Mouse (Mus musculus): ENCODE results near the gene Rab1a. TPM values are rescaled to one million over a fixed set of nuclear protein-coding genes. Genes with fewer than 3 reads are reported as not detected.

The Rab1a gene
- polyA plus RNA-seq, 1 experiment from 2014 or later, result 271 TPM

DNA sequence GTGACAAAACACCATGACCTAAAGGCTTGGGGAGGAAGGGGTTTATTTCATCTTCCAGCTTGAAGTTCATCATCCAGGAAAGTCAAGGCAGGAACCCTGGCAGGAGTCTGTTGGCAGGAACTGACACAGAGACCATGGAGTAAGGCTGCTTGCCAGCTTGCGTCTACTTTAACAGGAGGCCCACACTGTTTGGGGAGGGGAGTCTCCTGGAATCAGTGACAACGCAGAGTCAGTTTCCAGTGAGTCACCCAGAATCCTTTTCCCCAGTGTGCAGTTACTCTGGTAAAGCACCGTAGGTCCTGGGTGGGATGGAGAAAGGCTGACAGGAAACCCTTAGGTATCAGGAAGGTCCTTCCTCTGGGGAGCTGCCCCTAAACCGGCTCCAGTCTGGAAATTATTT is 53.6 kb downstream of the Rab1a start:
- no peak overlapping the region for H3K9ac ChIP-seq
- no peak overlapping the region for H3K4me3 ChIP-seq
- H3K27me3 ChIP-seq, result no peaks in the 10 kb centered on the region
- peaks cover 3% of the 10 kb centered on the region; the same call in 1 of the 2 replicates for H3K4me1 ChIP-seq
- no peak for ATAC-seq (ENCODE audit: low FRiP score)
- no peaks in the 10 kb centered on the region for H3K36me3 ChIP-seq
- WGBS, result 87% methylated on average over 4 of the region's 4 CpGs
- peaks cover 6% of the 10 kb centered on the region; the same call in 1 of the 2 replicates for H3K9me3 ChIP-seq (replicated peaks)
- H3K27ac ChIP-seq, result no peak overlapping the region
- no peak overlapping the region for H3K4me2 ChIP-seq (replicated peaks)

DNA sequence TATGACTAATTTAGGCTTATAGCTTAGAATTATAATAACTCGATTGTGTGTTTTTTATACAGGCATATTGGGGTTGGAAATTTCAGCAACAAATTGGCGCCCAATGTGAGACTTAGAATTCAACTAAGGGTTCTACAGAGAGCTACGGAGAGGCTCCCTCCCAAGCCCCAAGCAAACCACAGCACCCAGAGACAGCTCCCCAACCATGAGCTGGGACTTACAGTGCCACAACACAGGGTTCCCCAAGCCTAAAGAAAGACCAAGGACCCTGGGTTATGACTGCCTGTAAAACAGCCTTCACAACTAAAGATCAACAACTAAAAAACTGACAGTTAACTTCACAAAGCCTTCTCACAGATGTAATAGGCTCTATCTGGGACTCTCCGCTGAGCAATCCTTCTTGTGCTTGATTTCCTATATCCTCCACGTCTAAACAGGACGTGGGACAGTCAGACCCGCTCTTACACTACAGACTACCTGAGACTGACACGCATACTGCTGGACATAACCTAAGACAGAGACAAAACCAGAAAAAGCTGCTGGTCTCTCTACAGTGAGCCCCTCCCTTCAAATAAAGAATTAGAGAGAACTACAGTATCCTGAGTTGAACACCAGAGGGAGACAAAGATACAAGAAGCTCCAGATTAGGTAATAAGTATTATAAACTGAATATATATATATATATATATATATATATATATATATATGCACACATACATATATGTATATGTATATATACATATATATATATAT is 61.6 kb downstream of the Rab1a start:
- H3K27ac ChIP-seq, result no peak overlapping the region
- no peak overlapping the region for H3K9ac ChIP-seq
- H3K27me3 ChIP-seq, result no peaks in the 10 kb centered on the region
- WGBS, result 56% methylated on average over 8 of the region's 8 CpGs
- no peak overlapping the region for H3K4me3 ChIP-seq
- H3K36me3 ChIP-seq, result no peaks in the 10 kb centered on the region
- no peaks in the 10 kb centered on the region for H3K9me3 ChIP-seq (replicated peaks)
- H3K4me1 ChIP-seq, result no peaks in the 10 kb centered on the region
- ATAC-seq (ENCODE audit: low FRiP score), result no peak
- H3K4me2 ChIP-seq (replicated peaks), result no peak overlapping the region

- H3K36me3 ChIP-seq, result no peaks in the 10 kb centered on the region
- H3K9me3 ChIP-seq (replicated peaks), result no peaks in the 10 kb centered on the region
- 90% methylated on average over 6 of the region's 6 CpGs for WGBS
- no peaks in the 10 kb centered on the region for H3K4me1 ChIP-seq
- H3K4me2 ChIP-seq (replicated peaks), result no peak overlapping the region
- H3K9ac ChIP-seq, result no peak overlapping the region
- no peak overlapping the region for H3K27ac ChIP-seq
- no peak for ATAC-seq (ENCODE audit: low FRiP score)
- H3K27me3 ChIP-seq, result no peaks in the 10 kb centered on the region
- no peak overlapping the region for H3K4me3 ChIP-seq
These were observed 68.7 kb downstream of the Rab1a start for GRCm38 (mm10) chr11:20269885-20270284.

DNA sequence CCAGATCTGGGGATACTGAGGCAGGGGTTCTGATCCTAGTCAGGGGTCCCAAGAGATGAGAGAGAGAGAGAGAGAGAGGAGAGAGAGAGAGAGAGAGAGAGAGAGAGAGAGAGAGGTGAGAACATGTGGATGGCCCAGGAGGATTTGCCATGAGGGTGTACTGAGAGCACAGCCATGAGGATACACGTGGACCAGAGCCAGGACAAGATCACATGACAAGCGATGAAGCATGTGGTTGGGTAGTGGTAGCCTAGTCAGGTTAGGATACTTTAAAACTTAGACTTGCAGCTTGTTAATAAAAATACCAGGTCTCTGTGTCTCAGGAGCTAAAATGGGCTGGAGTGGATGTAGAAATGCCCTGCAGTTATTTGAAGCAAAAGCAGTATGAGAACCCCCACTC is 74.7 kb downstream of the Rab1a start:
- H3K27ac ChIP-seq, result no peak overlapping the region
- no peaks in the 10 kb centered on the region for H3K9me3 ChIP-seq (replicated peaks)
- H3K9ac ChIP-seq, result no peak overlapping the region
- H3K36me3 ChIP-seq, result no peaks in the 10 kb centered on the region
- no peak for ATAC-seq (ENCODE audit: low FRiP score)
- H3K4me2 ChIP-seq (replicated peaks), result no peak overlapping the region
- no peaks in the 10 kb centered on the region for H3K4me1 ChIP-seq
- H3K27me3 ChIP-seq, result no peaks in the 10 kb centered on the region
- 70% methylated on average over 2 of the region's 2 CpGs for WGBS
- no peak overlapping the region for H3K4me3 ChIP-seq

Other genes with a start within 250 kb of the Rab1a start
- gene Actr2, start 88.5 kb upstream of the Rab1a start, polyA plus RNA-seq (2016; fragmentation: Nextera tagmentation; extraction: Ambion mirVana), result 153 and 160 TPM in 2 replicates
- gene Cep68, start 48.0 kb downstream of the Rab1a start, polyA plus RNA-seq (2016; fragmentation: Nextera tagmentation; extraction: Ambion mirVana), result 34.1 and 35.9 TPM in 2 replicates
- gene Slc1a4, start 131.3 kb downstream of the Rab1a start, polyA plus RNA-seq (2016; fragmentation: Nextera tagmentation; extraction: Ambion mirVana), result 25.2 and 26.0 TPM in 2 replicates

Measured in hindbrain, embryonic 12.5 days (tissue).